Mouse (Mus musculus): ENCODE results near the gene Hist1h1e.
"Not testable (repeated sequence)": the region's sequence is repeated elsewhere in the genome, so short reads cannot be mapped to it uniquely, and the experiment has no call there.

Hist1h1e gene

GRCm38 (mm10) chr13:23591206-23591605, 31.2 kb downstream of the Hist1h1e start:
- DNase-seq = no peak

DNA sequence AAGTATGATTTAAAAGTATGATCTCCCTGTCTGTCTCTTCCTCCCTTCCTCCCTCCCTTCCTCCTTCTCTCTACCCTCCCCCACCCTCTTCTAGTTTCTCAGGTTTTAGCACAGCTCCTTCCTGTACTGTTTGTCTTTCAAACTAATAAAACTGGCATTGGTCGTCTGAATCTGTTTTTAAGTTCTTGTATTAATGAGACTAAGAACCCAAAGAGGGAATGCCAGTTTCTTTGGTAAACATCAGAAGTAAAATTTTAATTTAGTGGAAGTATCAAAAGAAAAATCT, 35.5 kb downstream of the Hist1h1e start:
- peak; percentile 47 for DNase-seq

DNA sequence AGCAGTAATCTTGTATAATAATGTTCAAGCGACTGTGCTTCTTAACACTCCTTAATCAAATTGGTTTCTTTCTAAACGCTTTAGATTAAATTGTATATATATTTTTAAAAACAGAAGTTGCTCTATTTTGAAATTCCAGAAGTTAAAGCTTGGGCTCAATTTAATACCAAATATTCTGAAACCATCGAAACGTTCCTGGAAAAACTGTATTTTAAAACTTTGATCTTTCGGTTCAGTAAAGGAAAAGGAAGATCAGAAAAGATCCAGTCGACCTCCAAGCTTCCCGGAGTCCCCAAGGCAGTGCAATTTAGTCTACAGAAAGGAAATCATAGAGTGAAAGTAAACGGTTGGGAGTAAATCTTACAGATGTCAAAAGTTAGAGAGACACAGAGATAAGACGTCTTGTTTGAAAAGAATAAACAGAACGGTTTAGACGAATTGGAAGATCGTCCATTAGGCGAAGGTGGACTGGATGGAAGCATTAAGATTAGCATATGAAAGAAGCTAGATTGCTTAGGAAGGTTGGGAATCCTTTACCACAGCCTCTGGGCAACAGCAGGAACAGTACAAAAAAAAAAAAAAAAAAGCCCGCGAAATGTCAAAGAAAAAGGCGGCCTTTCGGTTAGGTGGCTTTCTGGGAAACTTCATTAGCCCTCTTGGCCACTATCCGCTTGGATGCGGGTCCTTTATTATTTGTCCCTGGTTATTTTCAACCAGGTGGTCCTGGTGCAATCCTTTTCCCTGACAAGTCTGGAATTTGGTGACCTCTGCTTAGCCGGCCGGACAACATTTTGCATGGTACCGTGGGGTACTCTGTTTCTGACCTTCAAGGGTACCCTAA, 36.0 kb downstream of the Hist1h1e start:
- DNase-seq = peak; percentile 60

GRCm38 (mm10) chr13:23585442-23586098, 36.8 kb downstream of the Hist1h1e start:
- peak; percentile 92 for DNase-seq

- DNase-seq = peak; percentile 87
Measured at GRCm38 (mm10) chr13:23585029-23585441, 37.3 kb downstream of the Hist1h1e start.

- peak; percentile 47 for DNase-seq
Measured at GRCm38 (mm10) chr13:23584331-23584730, 38.0 kb downstream of the Hist1h1e start.

DNA sequence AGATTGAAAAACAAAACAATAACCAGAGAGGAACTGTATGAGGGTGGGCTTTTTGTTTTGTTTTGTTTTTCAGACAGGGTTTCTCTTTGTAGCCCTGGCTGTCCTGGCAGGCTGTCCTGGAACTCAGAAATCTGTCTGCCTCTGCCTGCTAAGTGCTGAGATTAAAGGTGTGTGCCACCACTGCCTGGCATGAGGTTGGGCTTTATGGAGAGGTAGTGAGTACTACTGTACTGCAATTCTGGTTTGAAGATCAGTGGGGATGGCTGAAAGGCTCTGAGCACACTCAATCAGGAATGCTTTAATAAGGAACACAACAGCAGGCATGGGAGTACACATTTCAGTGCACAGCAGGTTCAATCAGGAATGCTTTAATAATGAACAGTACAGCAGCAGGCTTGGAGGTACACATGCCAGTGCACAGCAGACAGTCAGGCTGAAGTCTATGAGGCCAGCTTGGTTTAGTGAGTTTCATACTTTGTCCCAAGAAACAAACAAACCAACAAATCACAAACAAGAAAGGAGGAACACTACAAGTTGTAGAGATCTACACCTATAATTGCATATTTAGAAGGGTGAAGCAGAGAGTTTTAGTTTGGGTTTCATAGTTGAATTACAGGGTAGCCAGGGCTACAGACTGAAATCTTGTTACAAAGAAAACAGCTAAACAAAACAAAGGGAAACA, 38.8 kb downstream of the Hist1h1e start:
- DNase-seq = no peak

- peak; percentile 46 for DNase-seq
Measured at GRCm38 (mm10) chr13:23582219-23583056, 39.9 kb downstream of the Hist1h1e start.

- peak; percentile 96 for DNase-seq
Measured at GRCm38 (mm10) chr13:23581408-23582218, 40.7 kb downstream of the Hist1h1e start, which contains the start of gene Hist1h4d. Gene Hist1h4d (plus strand): TSS chr13:23581598.

- DNase-seq = no peak
Measured at GRCm38 (mm10) chr13:23577835-23578234, 44.5 kb downstream of the Hist1h1e start.

DNA sequence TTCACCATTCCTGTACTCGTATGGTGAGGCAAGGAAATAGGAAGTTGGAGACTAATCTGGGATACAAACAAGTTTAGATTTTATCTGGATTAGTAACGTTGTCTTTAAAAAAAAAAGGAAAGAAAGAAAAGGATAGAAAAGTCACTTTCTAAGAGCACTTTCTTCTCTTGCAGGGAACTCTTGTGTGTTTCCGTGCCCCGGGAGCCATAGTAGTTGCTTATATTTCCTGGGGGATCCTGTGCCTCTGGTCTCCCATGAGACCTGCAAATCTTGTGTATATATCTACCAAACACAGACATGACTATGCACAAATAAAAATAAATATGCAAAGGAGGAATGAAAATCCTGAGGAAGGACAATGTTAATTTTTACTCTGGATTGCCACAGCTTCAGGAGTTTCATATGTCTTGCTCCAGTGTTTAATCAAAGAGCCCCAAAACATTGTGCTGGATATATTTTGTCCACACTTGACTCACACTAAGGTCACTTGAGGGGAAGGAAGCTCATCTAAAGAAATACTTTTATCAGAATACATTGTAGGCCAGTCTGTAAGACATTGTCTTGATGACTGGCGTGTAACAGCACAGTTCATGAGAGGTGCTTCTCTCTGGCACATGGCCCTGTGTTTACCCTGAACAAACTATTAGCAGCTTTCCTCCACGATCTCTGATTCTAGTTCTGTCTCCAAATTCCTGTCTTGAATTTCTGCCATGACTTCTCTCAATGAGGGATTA, 45.3 kb downstream of the Hist1h1e start:
- DNase-seq = peak; percentile 42

GRCm38 (mm10) chr13:23576351-23576881, 45.9 kb downstream of the Hist1h1e start:
- DNase-seq = peak; percentile 58

DNA sequence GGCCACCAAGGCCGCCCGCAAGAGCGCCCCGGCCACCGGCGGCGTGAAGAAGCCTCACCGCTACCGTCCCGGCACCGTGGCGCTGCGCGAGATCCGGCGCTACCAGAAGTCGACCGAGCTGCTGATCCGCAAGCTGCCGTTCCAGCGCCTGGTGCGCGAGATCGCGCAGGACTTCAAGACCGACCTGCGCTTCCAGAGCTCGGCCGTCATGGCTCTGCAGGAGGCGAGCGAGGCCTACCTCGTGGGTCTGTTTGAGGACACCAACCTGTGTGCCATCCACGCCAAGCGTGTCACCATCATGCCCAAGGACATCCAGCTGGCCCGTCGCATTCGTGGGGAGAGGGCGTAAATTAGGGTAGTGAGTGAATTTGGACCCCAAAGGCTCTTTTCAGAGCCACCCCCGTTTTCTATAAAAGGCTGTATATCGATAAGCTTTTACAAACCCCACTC, 46.5 kb downstream of the Hist1h1e start:
- DNase-seq = peak; percentile 39

DNA sequence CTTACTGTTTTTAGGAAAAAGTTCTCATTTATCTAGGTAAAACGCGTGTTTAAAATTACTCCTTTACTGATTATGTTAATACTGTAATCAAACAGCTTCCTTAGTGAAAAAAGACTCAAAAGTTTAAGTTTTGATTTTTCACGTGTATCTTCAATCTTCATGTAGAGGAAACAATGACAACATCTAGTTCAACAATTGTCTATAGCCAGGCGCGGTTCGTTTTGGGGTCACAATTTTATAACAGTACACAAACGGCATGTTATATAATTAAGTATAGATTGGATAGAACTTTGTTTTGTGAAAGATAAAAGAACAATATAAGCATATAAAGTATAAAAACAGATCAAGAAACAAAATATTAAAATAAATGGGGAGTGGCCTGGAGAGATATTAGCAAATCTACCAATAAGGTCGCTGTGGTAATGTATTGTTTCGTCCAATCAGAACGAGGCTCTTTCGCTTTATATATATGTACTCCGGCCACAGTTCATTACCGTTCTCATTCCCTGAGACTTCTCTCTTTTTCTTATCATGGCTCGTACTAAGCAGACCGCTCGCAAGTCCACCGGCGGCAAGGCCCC, 47.0 kb downstream of the Hist1h1e start, which contains the start of gene Hist1h3d:
Gene Hist1h3d (plus strand): TSS at position 493 of the 581 bp plus-strand sequence.
- DNase-seq = peak; percentile 89

GRCm38 (mm10) chr13:23574546-23575170, 47.7 kb downstream of the Hist1h1e start:
- not testable (repeated sequence) for DNase-seq

DNA sequence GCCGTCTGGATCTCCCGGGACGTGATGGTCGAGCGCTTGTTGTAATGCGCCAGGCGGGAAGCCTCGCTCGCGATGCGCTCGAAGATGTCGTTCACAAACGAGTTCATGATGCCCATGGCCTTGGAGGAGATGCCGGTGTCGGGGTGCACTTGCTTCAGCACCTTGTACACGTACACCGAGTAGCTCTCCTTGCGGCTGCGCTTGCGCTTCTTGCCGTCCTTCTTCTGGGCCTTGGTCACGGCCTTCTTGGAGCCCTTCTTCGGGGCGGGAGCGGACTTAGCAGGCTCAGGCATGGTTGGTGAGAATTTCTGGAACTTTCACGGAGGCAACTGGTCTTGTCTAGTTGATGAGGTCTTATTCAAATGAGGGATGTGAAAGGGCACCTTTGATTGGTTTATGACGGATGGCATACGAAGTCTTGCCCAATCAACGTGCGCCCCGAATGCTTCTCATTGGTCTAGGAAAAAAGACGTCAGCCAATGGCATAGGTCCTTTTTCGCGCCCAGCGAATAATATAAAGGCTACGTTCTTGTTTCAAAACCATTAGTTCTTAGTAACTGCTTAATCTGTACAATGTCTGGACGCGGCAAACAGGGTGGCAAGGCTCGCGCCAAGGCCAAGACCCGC, 48.3 kb downstream of the Hist1h1e start, which contains the start of the genes Hist1h2bf and Hist1h2ad:
Gene Hist1h2bf (minus strand): TSS at position 299 of the 627 bp plus-strand sequence.
Gene Hist1h2ad (plus strand): TSS at position 484 of the 627 bp plus-strand sequence.
- peak; percentile 98 for DNase-seq

- peak; percentile 47 for DNase-seq
Measured at GRCm38 (mm10) chr13:23573034-23573897, 49.1 kb downstream of the Hist1h1e start.

Measured in embryo, embryonic 11 days (tissue).